In genomic region chr2:180996436-180996835, GRCm38 (mm10) we compare ENCODE assay signal across 8 mouse cellular contexts. TPM values are rescaled to one million over a fixed set of nuclear protein-coding genes. Genes with fewer than 3 reads are reported as not detected.
DNase-seq lines count a peak whose midpoint lies in the region; ATAC-seq lines count a peak whose summit lies in the region.

No protein-coding gene starts in this region.

- no peak overlapping the region for H3K9ac ChIP-seq in embryonic facial prominence, embryonic 11.5 days (replicated peaks; ENCODE audit: low read length)

- no peaks in the 10 kb centered on the region for H3K36me3 ChIP-seq in embryonic facial prominence, embryonic 11.5 days (replicated peaks; ENCODE audit: control insufficient read depth, insufficient read depth, low read depth, low read length)
- H3K36me3 ChIP-seq in hindbrain, embryonic 10.5 days, result no peaks in the 10 kb centered on the region

- no peaks in the 10 kb centered on the region for H3K27me3 ChIP-seq in embryonic facial prominence, embryonic 11.5 days (ENCODE audit: control insufficient read depth, insufficient read depth, low read length)
- no peaks in the 10 kb centered on the region for H3K27me3 ChIP-seq in hindbrain, embryonic 10.5 days (ENCODE audit: insufficient read depth, poor library complexity, severe bottlenecking)

- no peaks in the 10 kb centered on the region for H3K4me1 ChIP-seq in embryonic facial prominence, embryonic 11.5 days (ENCODE audit: control insufficient read depth, insufficient read depth, low read length)
- H3K4me1 ChIP-seq in hindbrain, embryonic 10.5 days (replicated peaks), result peaks cover 6% of the 10 kb centered on the region; the same call in 1 of the 2 replicates

- no peak overlapping the region for H3K4me3 ChIP-seq in embryonic facial prominence, embryonic 11.5 days (ENCODE audit: low read depth, low read length)
- H3K4me3 ChIP-seq in hindbrain, embryonic 10.5 days, result no peak overlapping the region

- peak; percentile 38 to 79 for DNase-seq in adrenal gland, adult (ENCODE audit: inconsistent age in 2 of 2, low spot score in 1 of 2)
- DNase-seq in adrenal gland, adult 8-10 months, result no peak
- DNase-seq in adrenal gland, postnatal 14 days, result peak; percentile 53
- peak; percentile 58 for DNase-seq in embryonic facial prominence, embryonic 11.5 days (ENCODE audit: low spot score)
- DNase-seq in hindbrain, embryonic 10.5 days (ENCODE audit: low spot score), result peak; percentile 57
- peak; percentile 39 to 77 for DNase-seq in layer of hippocampus, adult 18-20 months (ENCODE audit: low spot score in 2 of 2)
- DNase-seq in lung, postnatal 36 days, result peak; percentile 36
- DNase-seq in right cerebral cortex, postnatal 25 days, result peak; percentile 61

- WGBS in embryonic facial prominence, embryonic 11.5 days, result 19% methylated on average over 5 of the region's 5 CpGs
- 19% methylated on average over 5 of the region's 5 CpGs for WGBS in hindbrain, embryonic 10.5 days

- no peak overlapping the region for H3K27ac ChIP-seq in embryonic facial prominence, embryonic 11.5 days (replicated peaks; ENCODE audit: low read depth, low read length)
- no peak overlapping the region for H3K27ac ChIP-seq in hindbrain, embryonic 10.5 days

- no peaks in the 10 kb centered on the region for H3K9me3 ChIP-seq in embryonic facial prominence, embryonic 11.5 days (replicated peaks; ENCODE audit: control insufficient read depth, low read length)
- H3K9me3 ChIP-seq in hindbrain, embryonic 10.5 days, result no peaks in the 10 kb centered on the region

- H3K4me2 ChIP-seq in embryonic facial prominence, embryonic 11.5 days (ENCODE audit: low read depth, low read length), result no peak overlapping the region

- ATAC-seq in embryonic facial prominence, embryonic 11.5 days (replicated peaks; ENCODE audit: insufficient number of reproducible peaks, low FRiP score, low TSS enrichment, low read depth), result 0 out of 2 replicates have a peak, but pooled peaks have one; percentile 29

RNA-seq across cellular contexts. Expression of gene Col20a1, which starts 10.1 kb away (rescaled TPM):
- total RNA-seq in adrenal gland, adult 8-10 months (2022), result 1 to 10 TPM; 2.3 to 4.5 (median 4.2) TPM
- total RNA-seq in adrenal gland, postnatal 14 days (2021), result 3.5 and 3.7 TPM in 2 replicates
- polyA plus RNA-seq in embryonic facial prominence, embryonic 11.5 days (2014; fragmentation: Nextera tagmentation; extraction: Ambion mirVana), result 0.83 and 0.85 TPM in 2 replicates
- 0.35 and 0.56 TPM in 2 replicates for polyA plus RNA-seq in hindbrain, embryonic 10.5 days (2016; fragmentation: Nextera tagmentation; extraction: Ambion mirVana)
- 1 to 10 TPM; 1.9 to 2.1 TPM for total RNA-seq in layer of hippocampus, adult 18-20 months (2021)

RNA-seq across cellular contexts. Expression of gene Arfgap1, which starts 29.4 kb away (rescaled TPM):
- 10 to 100 TPM; 50.9 to 76.4 (median 62.9) TPM for total RNA-seq in adrenal gland, adult 8-10 months (2022)
- 47.9 and 54.8 TPM in 2 replicates for total RNA-seq in adrenal gland, postnatal 14 days (2021)
- 43.2 and 54.4 TPM in 2 replicates for polyA plus RNA-seq in embryonic facial prominence, embryonic 11.5 days (2014; fragmentation: Nextera tagmentation; extraction: Ambion mirVana)
- polyA plus RNA-seq in hindbrain, embryonic 10.5 days (2016; fragmentation: Nextera tagmentation; extraction: Ambion mirVana), result 85.4 and 89.4 TPM in 2 replicates
- 100 to 1,000 TPM; 127 to 135 TPM for total RNA-seq in layer of hippocampus, adult 18-20 months (2021)

RNA-seq across cellular contexts. Expression of gene Nkain4, which starts 41.9 kb away (rescaled TPM):
- 1 to 10 TPM; 6.3 to 8.5 (median 6.8) TPM for total RNA-seq in adrenal gland, adult 8-10 months (2022)
- 5.2 and 6.6 TPM in 2 replicates for total RNA-seq in adrenal gland, postnatal 14 days (2021)
- 20.9 and 27.0 TPM in 2 replicates for polyA plus RNA-seq in embryonic facial prominence, embryonic 11.5 days (2014; fragmentation: Nextera tagmentation; extraction: Ambion mirVana)
- 79.3 and 108 TPM in 2 replicates for polyA plus RNA-seq in hindbrain, embryonic 10.5 days (2016; fragmentation: Nextera tagmentation; extraction: Ambion mirVana)
- total RNA-seq in layer of hippocampus, adult 18-20 months (2021), result 10 to 100 TPM; 52.7 to 54.2 TPM

RNA-seq across cellular contexts. Expression of gene Chrna4, which starts 46.9 kb away (rescaled TPM):
- total RNA-seq in adrenal gland, adult 8-10 months (2022), result 10 to 100 TPM; 12.0 to 27.7 (median 20.5) TPM
- 5.6 and 9.6 TPM in 2 replicates for total RNA-seq in adrenal gland, postnatal 14 days (2021)
- 7.4 and 10.8 TPM in 2 replicates for polyA plus RNA-seq in embryonic facial prominence, embryonic 11.5 days (2014; fragmentation: Nextera tagmentation; extraction: Ambion mirVana)
- 23.7 and 44.1 TPM in 2 replicates for polyA plus RNA-seq in hindbrain, embryonic 10.5 days (2016; fragmentation: Nextera tagmentation; extraction: Ambion mirVana)
- 10 to 100 TPM; 15.7 to 19.6 TPM for total RNA-seq in layer of hippocampus, adult 18-20 months (2021)
